Mouse (Mus musculus) liver, embryonic 14.5 days (tissue): ENCODE results near the gene Gsg1l2. TPM values are rescaled to one million over a fixed set of nuclear protein-coding genes. Genes with fewer than 3 reads are reported as not detected.
A peak's percentile ranks its signal among the peaks of the same experiment; 100 is the strongest.

ENCODE experiments used
- ATAC-seq: fragments of 200-750 bp; cut with Nextera tagmentation; 2 replicates; pipeline ENCODE4 v1.8.0; 2017; ENCODE audit warnings: moderate number of reproducible peaks, mild to moderate bottlenecking, moderate library complexity; ENCODE audit not compliant: insufficient read depth
- DNase-seq, 3 experiments: peaks; one replicate each; pipeline ENCODE4 v3.0.0-alpha.2; 2012 to 2013; ENCODE audit warnings: low read depth in 3 of 3, low spot score in 3 of 3
- H3K27ac ChIP-seq: fragments of 300-500 bp; sonication (generic); 2 replicates; pipeline ENCODE4 v1.5.1; 2014; ENCODE audit warnings: moderate library complexity, mild to moderate bottlenecking, control low read depth, inconsistent platforms
- H3K27me3 ChIP-seq: fragments of 300-500 bp; sonication (generic); 2 replicates; pipeline ENCODE4 v1.6.1; 2014; ENCODE audit warnings: mild to moderate bottlenecking, low read length, moderate library complexity; ENCODE audit not compliant: control insufficient read depth, insufficient read depth
- H3K36me3 ChIP-seq: fragments of 300-500 bp; sonication (generic); replicated peaks from 2 replicates; pipeline ENCODE4 v1.6.1; 2014; ENCODE audit warnings: low read depth; ENCODE audit not compliant: control insufficient read depth, insufficient read depth
- H3K4me1 ChIP-seq, 2 experiments: fragments of 200-500 bp in 1 of 2; fragments of 300-500 bp in 1 of 2; sonication (generic) in 1 of 2; replicated peaks; 2 replicates each; pipeline ENCODE4 v1.6.1; 2012 to 2014; ENCODE audit warnings: antibody characterized with exemption in 1 of 2, inconsistent platforms in 1 of 2, low read length in 1 of 2; ENCODE audit not compliant: control insufficient read depth in 2 of 2, insufficient read depth in 2 of 2
- H3K4me2 ChIP-seq: fragments of 300-500 bp; sonication (generic); 2 replicates; pipeline ENCODE4 v1.6.1; 2014; ENCODE audit warnings: low read depth, mild to moderate bottlenecking, control low read depth, moderate library complexity
- H3K4me3 ChIP-seq, 2 experiments: fragments of 200-500 bp in 1 of 2; fragments of 300-500 bp in 1 of 2; sonication (generic) in 1 of 2; 2 replicates each; pipeline ENCODE4 v1.5.1; 2012 to 2014; ENCODE audit warnings: low read depth in 2 of 2, low read length in 2 of 2, mild to moderate bottlenecking in 2 of 2, control low read depth in 1 of 2, inconsistent platforms in 1 of 2, moderate library complexity in 1 of 2; ENCODE audit not compliant: insufficient read depth in 1 of 2
- H3K9ac ChIP-seq: fragments of 300-500 bp; sonication (generic); replicated peaks from 2 replicates; pipeline ENCODE4 v1.6.1; 2014; ENCODE audit warnings: mild to moderate bottlenecking, control low read depth, moderate library complexity
- H3K9me3 ChIP-seq: fragments of 300-500 bp; sonication (generic); 2 replicates; pipeline ENCODE4 v1.6.1; 2016; ENCODE audit warnings: low read length, mixed read lengths; ENCODE audit not compliant: control insufficient read depth
- CTCF ChIP-seq: IDR thresholded peaks from 2 replicates; pipeline ENCODE4 v1.5.1; 2016; ENCODE audit warnings: antibody characterized with exemption, low read depth, control low read depth
- EP300 ChIP-seq: IDR thresholded peaks from 2 replicates; pipeline ENCODE4 v1.6.1; 2016; ENCODE audit warnings: antibody characterized with exemption, low read depth
- WGBS: fragments of 180-500 bp; shearing (Covaris S2); extraction: QIAGEN DNeasy Blood & Tissue Kit; methylation state at CpG from one replicate; pipeline ENCODE4 v1.1.7; 2014; ENCODE audit not compliant: insufficient replicate concordance; 5-methylcytosine and 5-hydroxymethylcytosine counted together
- polyA plus RNA-seq, 2 experiments: library from polyadenylated mRNA; depleted of rRNA in 1 of 2; stranded (reverse) in 1 of 2; unstranded in 1 of 2; fragments of >200 nt; fragmentation: Nextera tagmentation in 1 of 2; extraction: Ambion mirVana in 1 of 2; gene quantifications; 2 replicates each; pipeline versions ENCODE4 v1.2.1 to v1.2.3; 2012 to 2014

Gsg1l2 gene
- polyA plus RNA-seq, 2 experiments, result not detected

DNA sequence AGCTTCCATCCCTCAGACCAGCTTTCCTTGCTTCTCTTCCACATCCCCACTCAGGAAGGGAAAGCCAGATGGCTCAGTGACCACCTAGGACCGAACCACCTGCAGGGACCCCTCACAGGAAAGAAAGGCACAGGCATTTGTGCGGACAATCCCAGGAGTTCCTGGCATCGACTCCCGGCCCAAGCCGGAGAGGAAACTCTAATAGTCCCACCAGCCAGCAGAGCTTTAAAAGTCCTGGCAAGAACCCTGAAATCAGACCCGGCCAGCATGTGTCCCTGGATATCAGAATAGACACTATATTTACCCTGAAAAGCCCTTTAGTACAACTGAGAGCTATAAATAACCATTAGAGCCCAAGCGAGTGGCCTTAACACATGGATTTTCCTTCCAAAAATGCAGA is 23.5 kb downstream of the Gsg1l2 start, which contains the start of gene Dhrs7c:
Gene Dhrs7c, plus strand, starts transcription at position 257 of the 400 bp plus-strand sequence.
- no peak within 1 kb of the TSS for H3K9ac ChIP-seq
- WGBS, result 72% methylated on average over 7 of the region's 7 CpGs
- no peak for ATAC-seq
- no peak within 1 kb of the TSS for H3K4me3 ChIP-seq
- no peaks in the 10 kb centered on the region for H3K27me3 ChIP-seq
- no peak for DNase-seq
- H3K4me2 ChIP-seq, result no peak within 1 kb of the TSS
- H3K36me3 ChIP-seq, result no peaks in the 10 kb centered on the region
- no peak for TF ChIP-seq CTCF
- TF ChIP-seq EP300, result no peak
- no peak within 1 kb of the TSS for H3K27ac ChIP-seq
- H3K4me1 ChIP-seq, result no peaks in the 10 kb centered on the region
- H3K9me3 ChIP-seq, result no peaks in the 10 kb centered on the region

DNA sequence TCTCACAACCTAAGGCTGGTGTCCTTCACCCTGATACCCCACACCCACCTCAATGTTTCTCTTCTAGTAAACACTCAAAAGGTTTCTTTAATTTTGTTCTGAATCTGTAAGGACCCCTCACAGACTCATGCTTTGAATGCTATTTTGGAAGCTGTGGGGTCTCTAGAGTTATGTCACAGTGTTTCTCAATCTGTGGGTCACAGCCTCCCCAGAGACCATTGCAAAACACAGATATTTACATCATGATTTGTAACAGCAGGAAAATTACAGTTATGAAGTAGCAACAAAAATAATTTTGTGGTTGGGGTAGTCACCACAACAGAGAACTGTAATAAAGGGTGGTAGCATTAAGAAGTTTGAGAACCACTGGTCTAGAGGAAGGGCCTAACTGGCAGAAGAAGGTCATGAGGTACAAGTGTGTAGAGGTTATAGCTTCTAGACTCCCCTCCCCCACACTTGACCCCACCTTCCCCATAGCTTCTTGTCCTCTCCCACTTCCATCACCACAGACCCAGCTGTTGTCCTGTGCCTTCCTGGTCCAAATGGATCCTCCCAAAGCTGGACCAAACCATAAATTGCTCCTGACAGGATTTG is 25.8 kb downstream of the Gsg1l2 start:
- ATAC-seq (no peak), DNase-seq (no peak)
- TF ChIP-seq CTCF, result no peak
- TF ChIP-seq EP300, result no peak
- no peaks in the 10 kb centered on the region for H3K9me3 ChIP-seq
- no peak overlapping the region for H3K4me3 ChIP-seq
- no peak overlapping the region for H3K4me2 ChIP-seq
- no peaks in the 10 kb centered on the region for H3K27me3 ChIP-seq
- no peak overlapping the region for H3K9ac ChIP-seq
- H3K36me3 ChIP-seq, result no peaks in the 10 kb centered on the region
- H3K4me1 ChIP-seq, result no peaks in the 10 kb centered on the region
- no peak overlapping the region for H3K27ac ChIP-seq

DNA sequence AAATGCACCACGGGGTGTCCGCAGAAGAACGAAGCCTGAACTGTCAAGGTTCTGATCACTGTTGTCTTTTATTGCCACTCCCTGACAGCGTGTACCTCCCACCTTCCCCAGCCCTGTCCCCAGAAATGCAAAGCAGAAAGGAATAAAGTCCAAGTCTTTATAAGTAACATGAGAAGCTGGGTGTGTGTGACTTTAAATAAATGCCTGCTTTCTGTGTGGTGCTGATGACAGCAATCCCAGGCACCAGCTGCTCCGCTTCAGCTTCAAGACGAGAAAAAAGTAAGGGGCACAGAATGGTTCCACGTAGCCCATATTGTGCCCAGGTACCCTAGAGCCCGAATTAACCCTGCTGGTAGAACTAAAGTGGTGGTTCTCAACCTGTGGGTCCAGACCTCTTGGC is 26.8 kb downstream of the Gsg1l2 start:
- H3K27ac ChIP-seq, result no peak overlapping the region
- no peak for TF ChIP-seq CTCF
- no peak for TF ChIP-seq EP300
- no peak overlapping the region for H3K9ac ChIP-seq
- H3K9me3 ChIP-seq, result no peaks in the 10 kb centered on the region
- DNase-seq (no peak), ATAC-seq (no peak)
- no peaks in the 10 kb centered on the region for H3K36me3 ChIP-seq
- H3K4me3 ChIP-seq, result no peak overlapping the region
- H3K4me1 ChIP-seq, result no peaks in the 10 kb centered on the region
- H3K27me3 ChIP-seq, result no peaks in the 10 kb centered on the region
- WGBS, result 64% methylated on average over 8 of the region's 8 CpGs
- H3K4me2 ChIP-seq, result no peak overlapping the region

- DNase-seq, result no peak
- no peak overlapping the region for H3K9ac ChIP-seq
- H3K4me3 ChIP-seq, result no peak overlapping the region
- no peaks in the 10 kb centered on the region for H3K36me3 ChIP-seq
- H3K9me3 ChIP-seq, result no peaks in the 10 kb centered on the region
- TF ChIP-seq CTCF (peak; percentile 56), EP300 (no peak)
- no peak for ATAC-seq
- no peak overlapping the region for H3K4me2 ChIP-seq
- 64% methylated on average over 1 of the region's 1 CpGs for WGBS
- H3K4me1 ChIP-seq, result no peaks in the 10 kb centered on the region
- no peaks in the 10 kb centered on the region for H3K27me3 ChIP-seq
- no peak overlapping the region for H3K27ac ChIP-seq
Observed at GRCm38 (mm10) chr11:67805538-67805937, 31.1 kb downstream of the Gsg1l2 start.

- Histone ChIP-seq H3K4me1 (no peaks in the 10 kb centered on the region), H3K4me2 (no peak overlapping the region), H3K36me3 (no peaks in the 10 kb centered on the region), H3K4me3 (no peak overlapping the region), H3K9me3 (no peaks in the 10 kb centered on the region), H3K27me3 (no peaks in the 10 kb centered on the region), H3K9ac (no peak overlapping the region), H3K27ac (no peak overlapping the region)
- TF ChIP-seq EP300, result no peak
- no peak for TF ChIP-seq CTCF
- no peak for ATAC-seq
- no peak for DNase-seq
- 71% methylated on average over 11 of the region's 11 CpGs for WGBS
Observed at GRCm38 (mm10) chr11:67806832-67807597, 32.6 kb downstream of the Gsg1l2 start.
